Mouse (Mus musculus): ENCODE results near the gene Neurl2.

GRCm38 (mm10) chr2:164823969-164824368 is 9.3 kb downstream of the Neurl2 start:
- TF ChIP-seq CTCF (IDR thresholded peaks at IDR 0.05; ENCODE audit: low read depth), result no peak
- no peak for TF ChIP-seq EP300 (IDR thresholded peaks at IDR 0.05; ENCODE audit: low read depth)

Measured in liver, embryonic 14.5 days (tissue).